ENCODE assay signal across 12 mouse cellular contexts in the genomic region with DNA sequence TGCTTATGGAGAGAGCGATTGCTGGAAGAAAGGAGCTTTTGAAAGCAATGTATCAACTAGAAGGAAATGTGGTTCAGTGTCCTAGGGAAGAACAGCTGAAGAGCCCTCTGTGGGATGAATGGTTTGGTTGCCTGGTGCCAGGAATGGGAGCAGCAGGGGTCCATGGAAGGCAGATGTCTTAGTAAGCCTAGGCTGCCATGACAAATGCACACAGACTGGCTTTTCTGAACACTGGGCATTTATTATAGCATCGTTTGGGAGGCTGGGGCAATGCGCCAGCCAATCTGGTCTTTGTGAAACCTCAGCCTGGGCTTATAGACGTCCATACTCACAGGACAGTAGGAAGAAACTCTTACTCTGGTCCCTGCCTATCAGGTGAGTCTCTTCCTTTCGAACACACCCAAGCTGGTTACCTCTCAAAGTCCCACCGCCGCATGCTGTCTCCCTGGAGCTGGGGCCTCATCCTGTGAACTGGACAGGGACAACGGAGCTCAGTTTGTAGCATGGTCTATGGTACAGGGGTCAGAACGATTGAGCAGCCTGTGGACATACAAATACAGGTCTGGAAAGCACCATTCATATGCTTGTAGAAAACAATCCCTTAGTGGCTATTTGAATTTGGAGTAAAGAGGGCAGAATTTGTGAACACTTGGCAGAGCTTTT.
DNase-seq lines count a peak whose midpoint lies in the region; ATAC-seq and TF ChIP-seq lines count a peak whose summit lies in the region.
"Had no signal": no experiment of that assay in that cellular context is flagged by ENCODE, and none has a peak within 500 bp of the region (broad histone marks: within the 10 kb centered on the region; RNA-seq: fewer than 3 reads in every experiment).

No protein-coding gene starts in this region.

- no peak for TF ChIP-seq CTCF in brain, embryonic 14.5 days (IDR thresholded peaks at IDR 0.05; ENCODE audit: borderline replicate concordance, extremely low read depth, insufficient read depth, insufficient read length)

- no peak overlapping the region for H3K4me2 ChIP-seq in heart, embryonic 12.5 days
- no peak overlapping the region for H3K4me2 ChIP-seq in forebrain, embryonic 12.5 days
- H3K4me2 ChIP-seq in midbrain, embryonic 13.5 days (replicated peaks), result no peak overlapping the region
- H3K4me2 ChIP-seq: lung, embryonic 15.5 days had no signal

- H3K4me3 ChIP-seq in heart, embryonic 10.5 days, result no peak overlapping the region
- H3K4me3 ChIP-seq in heart, embryonic 12.5 days, result no peak overlapping the region
- H3K4me3 ChIP-seq in forebrain, embryonic 12.5 days (replicated peaks), result no peak overlapping the region
- H3K4me3 ChIP-seq in midbrain, embryonic 13.5 days (replicated peaks), result no peak overlapping the region
- H3K4me3 ChIP-seq: lung, embryonic 15.5 days had no signal

- no peaks in the 10 kb centered on the region for H3K36me3 ChIP-seq in heart, embryonic 10.5 days
- H3K36me3 ChIP-seq in heart, embryonic 12.5 days, result no peaks in the 10 kb centered on the region
- no peaks in the 10 kb centered on the region for H3K36me3 ChIP-seq in forebrain, embryonic 12.5 days (replicated peaks)
- H3K36me3 ChIP-seq in midbrain, embryonic 13.5 days, result no peaks in the 10 kb centered on the region
- H3K36me3 ChIP-seq: lung, embryonic 15.5 days had no signal

- ATAC-seq in heart, embryonic 12.5 days (ENCODE audit: insufficient number of reproducible peaks, low FRiP score), result no peak
- ATAC-seq in forebrain, embryonic 12.5 days (ENCODE audit: low FRiP score), result no peak
- ATAC-seq in midbrain, embryonic 13.5 days, result peak; percentile 71; the same call in 1 of the 2 replicates

- H3K9me3 ChIP-seq in heart, embryonic 10.5 days, result no peaks in the 10 kb centered on the region
- H3K9me3 ChIP-seq in heart, embryonic 12.5 days (replicated peaks), result no peaks in the 10 kb centered on the region
- H3K9me3 ChIP-seq in forebrain, embryonic 12.5 days, result no peaks in the 10 kb centered on the region
- H3K9me3 ChIP-seq in midbrain, embryonic 13.5 days, result no peaks in the 10 kb centered on the region
- H3K9me3 ChIP-seq: lung, embryonic 15.5 days had no signal

- 85% methylated on average over 9 of the region's 9 CpGs for WGBS in heart, embryonic 10.5 days
- WGBS in heart, embryonic 12.5 days, result 81% methylated on average over 9 of the region's 9 CpGs
- WGBS in forebrain, embryonic 12.5 days, result 76% methylated on average over 9 of the region's 9 CpGs
- WGBS in midbrain, embryonic 13.5 days, result 76% methylated on average over 9 of the region's 9 CpGs

- TF ChIP-seq POLR2A in brain, embryonic 14.5 days (IDR thresholded peaks at IDR 0.05; ENCODE audit: borderline replicate concordance, extremely low read depth, insufficient read depth, insufficient read length, poor library complexity, severe bottlenecking), result no peak

- H3K9ac ChIP-seq in heart, embryonic 12.5 days, result no peak overlapping the region
- no peak overlapping the region for H3K9ac ChIP-seq in forebrain, embryonic 12.5 days
- no peak overlapping the region for H3K9ac ChIP-seq in midbrain, embryonic 13.5 days (replicated peaks)
- H3K9ac ChIP-seq: lung, embryonic 15.5 days had no signal

- 0 out of 2 replicates have a peak, but pooled peaks cover 3% of the 10 kb centered on the region for H3K4me1 ChIP-seq in heart, embryonic 10.5 days
- H3K4me1 ChIP-seq in heart, embryonic 12.5 days (replicated peaks), result no peaks in the 10 kb centered on the region; the same call in 1 of the 2 replicates
- peaks cover 24% of the 10 kb centered on the region for H3K4me1 ChIP-seq in forebrain, embryonic 12.5 days
- peaks cover 27% of the 10 kb centered on the region for H3K4me1 ChIP-seq in midbrain, embryonic 13.5 days (replicated peaks)
- H3K4me1 ChIP-seq: lung, embryonic 15.5 days had no signal

- no peak overlapping the region for H3K27ac ChIP-seq in heart, embryonic 10.5 days
- no peak overlapping the region for H3K27ac ChIP-seq in heart, embryonic 12.5 days (ENCODE audit: poor library complexity, severe bottlenecking)
- H3K27ac ChIP-seq in forebrain, embryonic 12.5 days, result peak overlapping the region; percentile 68
- H3K27ac ChIP-seq in midbrain, embryonic 13.5 days, result peak overlapping the region; percentile 22; the same call in 1 of the 2 replicates
- H3K27ac ChIP-seq: lung, embryonic 15.5 days had no signal

- H3K27me3 ChIP-seq in heart, embryonic 10.5 days (ENCODE audit: insufficient read depth, poor library complexity, severe bottlenecking), result no peaks in the 10 kb centered on the region
- H3K27me3 ChIP-seq in heart, embryonic 12.5 days (replicated peaks), result no peaks in the 10 kb centered on the region
- no peaks in the 10 kb centered on the region for H3K27me3 ChIP-seq in forebrain, embryonic 12.5 days
- H3K27me3 ChIP-seq in midbrain, embryonic 13.5 days, result no peaks in the 10 kb centered on the region
- H3K27me3 ChIP-seq: lung, embryonic 15.5 days had no signal

- peak; percentile 64 for DNase-seq in heart, embryonic 10.5 days (ENCODE audit: low spot score)
- DNase-seq in brain, embryonic 14.5 days (ENCODE audit: low read depth), result peak; percentile 84
- no peak for DNase-seq in testis, postnatal 10 days (ENCODE audit: low spot score)
- no peak for DNase-seq in spleen, adult 18-20 months
- DNase-seq in heart, postnatal 4 days, result no peak
- DNase-seq: gastrocnemius, postnatal 14 days; heart, postnatal 10 days; kidney, adult 2 months had no signal

Comparison
In these comparisons a context has a peak if more than half of its experiments do, and no peak if none do; other contexts are left out.
1. DNase-seq: peak in heart, embryonic 10.5 days (single experiment) and brain, embryonic 14.5 days (single experiment); none in testis, postnatal 10 days (single experiment), spleen, adult 18-20 months (0 of 2) and heart, postnatal 4 days (single experiment).
2. H3K27ac ChIP-seq: peak in forebrain, embryonic 12.5 days (single experiment) and midbrain, embryonic 13.5 days (single experiment); none in heart, embryonic 10.5 days (single experiment) and heart, embryonic 12.5 days (single experiment).